Mouse (Mus musculus): ENCODE results near the gene Aim2.

GRCm38 (mm10) chr1:173366701-173367355 is 16.1 kb downstream of the Aim2 start:
- TF ChIP-seq CTCF (conservative IDR thresholded peaks at IDR 0.05; ENCODE audit: insufficient read depth, insufficient read length, low read depth, low read length) = no peak
- no peak for TF ChIP-seq POLR2A (IDR thresholded peaks at IDR 0.05; ENCODE audit: low read depth, low read length)
